Mouse (Mus musculus) neutrophil, adult 5-6 weeks (primary cell): ENCODE measurements around the gene Rnf185. TPM values are rescaled to one million over a fixed set of nuclear protein-coding genes. Genes with fewer than 3 reads are reported as not detected.
A peak's percentile ranks its signal among the peaks of the same experiment; 100 is the strongest.

ENCODE experiments used
- ATAC-seq: fragments of 151-379, 151-347 bp; 2 replicates; pipeline ENCODE4 v1.8.0; 2017; ENCODE audit warnings: mild to moderate bottlenecking, moderate TSS enrichment; ENCODE audit not compliant: insufficient number of reproducible peaks, poor library complexity, low FRiP score, severe bottlenecking; ENCODE audit errors: extremely low read depth
- total RNA-seq: library from RNA; stranded (forward); fragments of 200-1000 nt; gene quantifications from 2 replicates; pipeline ENCODE4 v1.2.3, GENCODE M21; 2017

Gene Rnf185
- total RNA-seq, 1 experiment from 2014 or later: 22.3 TPM

GRCm38 (mm10) chr11:3404287-3405047 lies 47.7 kb downstream of the Rnf185 start:
- ATAC-seq: no peak

- ATAC-seq: no peak
Observed at GRCm38 (mm10) chr11:3403024-3403423, 49.1 kb downstream of the Rnf185 start.

- ATAC-seq: no peak
Observed at GRCm38 (mm10) chr11:3398318-3398717, 53.8 kb downstream of the Rnf185 start.

- ATAC-seq: no peak
Observed at GRCm38 (mm10) chr11:3396562-3396961, 55.6 kb downstream of the Rnf185 start.

- no peak for ATAC-seq
Observed at GRCm38 (mm10) chr11:3396091-3396490, 56.1 kb downstream of the Rnf185 start.

DNA sequence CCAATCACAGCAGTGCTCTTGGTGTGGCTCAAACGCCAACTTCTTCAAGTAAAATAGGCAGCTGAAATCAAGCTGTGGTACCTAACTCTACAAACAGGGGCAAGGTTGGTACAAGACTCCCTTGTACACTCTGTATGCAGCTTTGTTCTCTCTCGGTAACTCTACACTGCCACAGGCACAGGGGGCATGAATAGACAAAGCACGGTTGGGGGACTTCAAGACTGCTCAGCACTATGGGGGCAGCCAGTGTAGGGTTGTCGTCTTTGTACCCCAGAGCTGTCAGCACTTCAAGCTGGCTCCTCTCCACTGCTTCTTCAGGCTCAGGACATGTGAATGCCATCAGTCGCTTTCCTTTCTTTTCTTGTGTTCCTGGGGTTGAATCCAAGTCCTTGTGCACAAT lies 57.6 kb downstream of the Rnf185 start:
- no peak for ATAC-seq

DNA sequence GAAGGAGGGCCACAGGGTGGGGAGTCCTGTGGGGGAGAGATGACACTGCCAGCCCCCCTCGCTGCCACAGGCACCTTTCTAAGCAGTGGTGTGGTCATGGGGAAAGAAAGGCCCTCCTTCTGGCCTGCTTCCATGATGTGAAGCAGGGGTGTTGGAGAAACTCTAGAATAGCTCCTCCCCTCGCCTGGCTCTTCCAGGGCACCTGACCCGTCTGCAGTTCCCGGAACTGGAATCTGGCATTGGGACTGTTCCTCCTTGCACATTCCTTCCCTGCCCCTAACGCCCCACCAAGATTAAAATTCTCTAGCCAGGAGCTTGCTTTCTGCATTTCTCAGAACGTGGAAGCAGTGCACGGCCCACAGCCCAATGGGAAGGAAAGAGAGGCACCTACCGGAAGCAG lies 59.6 kb downstream of the Rnf185 start:
- no peak for ATAC-seq

DNA sequence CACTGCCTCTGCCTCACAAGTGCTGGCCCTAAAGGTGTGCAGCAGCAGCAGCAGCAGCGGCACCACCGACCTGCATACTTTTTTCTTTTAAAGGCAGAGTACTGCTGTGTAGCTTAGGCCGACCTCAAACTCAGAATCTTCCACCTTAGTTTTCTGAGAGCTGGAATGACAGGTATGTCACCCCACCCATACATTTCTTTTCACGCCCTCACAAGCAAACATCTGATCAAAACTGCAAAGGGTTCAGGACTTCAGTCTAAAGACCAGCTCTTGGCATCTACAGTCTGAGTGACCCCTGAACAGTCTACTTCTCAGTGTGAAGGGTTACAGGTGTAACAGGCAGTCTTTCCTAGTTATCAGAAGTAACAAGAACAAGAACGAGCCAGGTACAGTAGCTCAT lies 61.4 kb downstream of the Rnf185 start:
- no peak for ATAC-seq

DNA sequence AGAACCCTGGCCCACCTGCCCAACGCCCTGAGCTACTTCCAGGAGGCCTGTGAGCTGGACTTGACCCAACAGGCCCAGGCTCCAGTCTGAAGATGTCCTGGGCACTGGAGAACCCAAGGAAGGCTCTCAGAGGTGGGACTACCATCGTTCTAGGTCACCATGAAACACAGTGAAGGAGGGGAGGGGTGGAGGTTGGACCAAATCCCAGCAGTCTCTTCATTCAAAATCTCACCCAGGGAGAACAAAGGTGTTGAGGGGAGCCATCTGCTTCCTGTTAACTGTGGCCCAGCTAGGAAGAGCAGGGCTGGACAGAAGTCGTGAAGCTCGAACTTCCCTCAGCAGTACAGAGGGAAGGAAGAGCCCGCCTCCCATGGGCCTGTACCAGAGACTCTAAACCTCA lies 62.2 kb downstream of the Rnf185 start:
- no peak for ATAC-seq

GRCm38 (mm10) chr11:3387482-3388196 lies 64.5 kb downstream of the Rnf185 start:
- ATAC-seq: no peak

GRCm38 (mm10) chr11:3386941-3387368 lies 65.2 kb downstream of the Rnf185 start:
- peak; percentile 87 for ATAC-seq

DNA sequence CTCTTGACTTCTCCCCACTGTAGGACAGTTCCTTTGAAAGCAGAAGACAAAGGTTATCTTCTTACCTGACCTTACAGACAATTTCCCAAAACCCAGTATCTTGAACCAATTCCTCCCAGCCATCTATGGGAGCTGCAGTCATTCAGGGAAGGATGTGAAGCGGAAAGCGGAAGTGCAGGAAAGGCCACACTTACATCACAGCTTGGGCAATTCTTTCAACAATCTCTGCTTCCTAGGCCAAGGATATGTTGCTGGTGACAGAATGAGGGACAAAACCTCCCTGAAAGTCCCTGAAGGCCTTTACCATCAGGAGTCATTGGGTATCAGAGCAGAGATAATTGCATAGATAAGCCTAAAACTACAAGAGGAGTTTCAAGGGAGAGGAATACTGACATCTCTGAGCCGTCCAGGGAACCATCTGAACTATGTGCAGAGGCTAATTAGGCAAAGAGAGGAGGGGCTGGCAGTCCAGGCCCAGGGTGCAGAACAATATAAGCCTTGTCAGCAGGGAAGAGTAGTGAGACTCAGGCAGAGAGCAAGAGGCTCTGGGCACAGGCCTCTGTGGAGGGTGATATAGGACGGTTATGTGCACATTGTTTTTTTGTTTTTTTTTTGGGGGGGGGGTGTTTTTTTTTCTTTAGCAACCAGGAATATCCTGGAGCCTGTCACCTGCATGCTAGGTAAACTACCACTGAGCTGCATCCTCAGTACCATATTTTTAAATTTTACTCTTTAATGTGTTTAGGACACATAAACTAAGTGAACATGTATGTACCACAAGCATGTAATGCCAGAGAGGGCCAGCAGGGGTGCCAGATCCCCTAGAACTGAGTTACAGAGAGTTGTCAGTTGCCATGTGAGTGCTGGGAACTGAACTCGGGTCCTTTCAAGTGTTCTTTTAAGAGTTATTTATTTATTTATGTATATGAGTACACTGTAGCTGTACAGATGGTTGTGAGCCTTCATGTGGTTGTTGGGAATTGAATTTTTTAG lies 69.3 kb downstream of the Rnf185 start:
- peak; percentile 48; the same call in 1 of the 2 replicates for ATAC-seq

GRCm38 (mm10) chr11:3381148-3381814 lies 70.9 kb downstream of the Rnf185 start:
- ATAC-seq: no peak

- ATAC-seq: no peak
Observed at GRCm38 (mm10) chr11:3379427-3379826, 72.7 kb downstream of the Rnf185 start.

- no peak for ATAC-seq
Observed at GRCm38 (mm10) chr11:3374741-3375140, 77.4 kb downstream of the Rnf185 start.

DNA sequence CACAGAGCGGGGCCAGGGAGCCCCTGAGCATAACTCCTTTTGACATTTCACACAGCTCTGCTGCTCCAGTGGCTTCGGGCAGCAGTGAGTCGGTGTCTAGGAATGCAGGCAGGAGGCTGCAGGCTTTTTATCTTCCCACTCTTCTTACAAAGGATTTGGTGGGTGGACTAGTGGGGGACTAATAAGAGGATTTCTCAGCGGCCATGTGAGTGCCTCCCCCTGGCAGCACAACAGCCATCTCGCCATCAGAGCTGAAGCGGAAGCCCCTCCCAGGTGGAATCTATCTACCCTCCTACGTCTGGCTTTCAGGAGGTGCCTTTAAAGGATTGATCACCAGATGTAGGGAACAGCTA lies 77.9 kb downstream of the Rnf185 start:
- no peak for ATAC-seq

GRCm38 (mm10) chr11:3373591-3374292 lies 78.4 kb downstream of the Rnf185 start:
- ATAC-seq: no peak

- no peak for ATAC-seq
Observed at GRCm38 (mm10) chr11:3371599-3372295, 80.4 kb downstream of the Rnf185 start.
